Mouse (Mus musculus) kidney, adult 2 months (tissue): ENCODE measurements around the gene Arhgap44. TPM values are rescaled to one million over a fixed set of nuclear protein-coding genes. Genes with fewer than 3 reads are reported as not detected.

Experiments used
- DNase-seq: peaks from one replicate; pipeline ENCODE4 v3.0.0; 2021
- H3K27ac ChIP-seq: fragments of 200-500 bp; 2 replicates; pipeline ENCODE4 v1.5.1; 2012; ENCODE audit warnings: low read depth, low read length, control low read depth, inconsistent platforms; ENCODE audit not compliant: insufficient read depth
- H3K27me3 ChIP-seq: fragments of 200-500 bp; replicated peaks from 2 replicates; pipeline ENCODE4 v1.6.1; 2012; ENCODE audit warnings: mild to moderate bottlenecking, moderate library complexity, low read length, inconsistent platforms; ENCODE audit not compliant: control insufficient read depth, insufficient read depth
- H3K36me3 ChIP-seq: fragments of 200-500 bp; 2 replicates; pipeline ENCODE4 v1.6.1; 2012; ENCODE audit warnings: mild to moderate bottlenecking, moderate library complexity, low read length, inconsistent platforms; ENCODE audit not compliant: control insufficient read depth, insufficient read depth
- H3K4me1 ChIP-seq: fragments of 200-500 bp; 2 replicates; pipeline ENCODE4 v1.6.1; 2011; ENCODE audit warnings: low read length; ENCODE audit not compliant: control insufficient read depth, insufficient read depth
- H3K4me3 ChIP-seq: fragments of 200-500 bp; 2 replicates; pipeline ENCODE4 v1.5.1; 2011; ENCODE audit warnings: mild to moderate bottlenecking, low read depth, low read length, control low read depth; ENCODE audit not compliant: insufficient read depth
- CTCF ChIP-seq: fragments of 200-500 bp; conservative IDR thresholded peaks from 2 replicates; pipeline ENCODE4 v1.5.1; 2011; ENCODE audit warnings: low read depth, mild to moderate bottlenecking, control low read depth, low read length, moderate library complexity, mixed read lengths; ENCODE audit not compliant: insufficient read depth, insufficient read length
- POLR2A ChIP-seq: fragments of 200-500 bp; IDR thresholded peaks from one replicate; pipeline ENCODE4 v1.6.1; 2011; ENCODE audit warnings: low read depth, low read length, control low read depth
- WGBS: fragments of 180-500 bp; shearing (Covaris S2); methylation state at CpG from one replicate; pipeline ENCODE4 v1.1.7; 2018; 5-methylcytosine and 5-hydroxymethylcytosine counted together
- polyA plus RNA-seq: library from polyadenylated mRNA; depleted of rRNA; stranded (reverse); fragments of >200 nt; gene quantifications from 2 replicates; pipeline ENCODE4 v1.2.3, GENCODE M21; 2012

The Arhgap44 gene
- polyA plus RNA-seq, 1 experiment: 6.7 TPM

GRCm38 (mm10) chr11:65065201-65065600 lies 97.6 kb downstream of the Arhgap44 start:
- Histone ChIP-seq H3K4me3 (no peak overlapping the region), H3K36me3 (no peaks in the 10 kb centered on the region), H3K4me1 (no peaks in the 10 kb centered on the region), H3K27ac (no peak overlapping the region), H3K27me3 (no peaks in the 10 kb centered on the region)
- 88% methylated on average over 13 of the region's 13 CpGs for WGBS
- no peak for DNase-seq
- TF ChIP-seq CTCF (no peak), POLR2A (no peak)

GRCm38 (mm10) chr11:65061437-65061836 lies 101.3 kb downstream of the Arhgap44 start:
- WGBS: 64% methylated on average over 3 of the region's 3 CpGs
- H3K27me3 ChIP-seq: no peaks in the 10 kb centered on the region

GRCm38 (mm10) chr11:65059531-65059930 lies 103.2 kb downstream of the Arhgap44 start:
- H3K36me3 ChIP-seq: no peaks in the 10 kb centered on the region
- no peak overlapping the region for H3K4me3 ChIP-seq
- H3K4me1 ChIP-seq: no peaks in the 10 kb centered on the region
- no peaks in the 10 kb centered on the region for H3K27me3 ChIP-seq
- no peak overlapping the region for H3K27ac ChIP-seq
- TF ChIP-seq CTCF: no peak
- no peak for TF ChIP-seq POLR2A
- DNase-seq: no peak
- 88% methylated on average over 12 of the region's 12 CpGs for WGBS

More at GRCm38 (mm10) chr11:65061437-65061836, 101.3 kb downstream of the Arhgap44 start:
- no peak overlapping the region for H3K4me3 ChIP-seq
- no peaks in the 10 kb centered on the region for H3K4me1 ChIP-seq
- TF ChIP-seq POLR2A: no peak
- TF ChIP-seq CTCF: no peak
- DNase-seq: no peak
- no peak overlapping the region for H3K27ac ChIP-seq
- no peaks in the 10 kb centered on the region for H3K36me3 ChIP-seq

- no peaks in the 10 kb centered on the region for H3K36me3 ChIP-seq
- H3K4me1 ChIP-seq: no peaks in the 10 kb centered on the region
- 83% methylated on average over 7 of the region's 7 CpGs for WGBS
- no peak overlapping the region for H3K4me3 ChIP-seq
- no peak overlapping the region for H3K27ac ChIP-seq
- no peak for TF ChIP-seq POLR2A
- no peak for TF ChIP-seq CTCF
- no peak for DNase-seq
- H3K27me3 ChIP-seq: no peaks in the 10 kb centered on the region
Observed at GRCm38 (mm10) chr11:65058224-65058908, 104.4 kb downstream of the Arhgap44 start.

GRCm38 (mm10) chr11:65055596-65055995 lies 107.2 kb downstream of the Arhgap44 start:
- DNase-seq: no peak

GRCm38 (mm10) chr11:65054216-65054615 lies 108.5 kb downstream of the Arhgap44 start:
- 87% methylated on average over 5 of the region's 5 CpGs for WGBS
- Histone ChIP-seq H3K4me3 (no peak overlapping the region), H3K4me1 (no peaks in the 10 kb centered on the region), H3K27me3 (no peaks in the 10 kb centered on the region), H3K27ac (no peak overlapping the region), H3K36me3 (no peaks in the 10 kb centered on the region)
- TF ChIP-seq POLR2A (no peak), CTCF (no peak)
- DNase-seq: no peak

More at GRCm38 (mm10) chr11:65055596-65055995, 107.2 kb downstream of the Arhgap44 start:
- H3K27me3 ChIP-seq: no peaks in the 10 kb centered on the region
- TF ChIP-seq CTCF: no peak
- no peak for TF ChIP-seq POLR2A
- no peaks in the 10 kb centered on the region for H3K4me1 ChIP-seq
- WGBS: 82% methylated on average over 7 of the region's 7 CpGs
- H3K4me3 ChIP-seq: no peak overlapping the region
- H3K27ac ChIP-seq: no peak overlapping the region
- no peaks in the 10 kb centered on the region for H3K36me3 ChIP-seq

- no peaks in the 10 kb centered on the region for H3K27me3 ChIP-seq
- H3K4me3 ChIP-seq: no peak overlapping the region
- TF ChIP-seq POLR2A: no peak
- no peak for TF ChIP-seq CTCF
- DNase-seq: no peak
- no peaks in the 10 kb centered on the region for H3K36me3 ChIP-seq
- WGBS: 98% methylated on average over 5 of the region's 5 CpGs
- H3K27ac ChIP-seq: no peak overlapping the region
- no peaks in the 10 kb centered on the region for H3K4me1 ChIP-seq
Observed at GRCm38 (mm10) chr11:65050819-65051218, 111.9 kb downstream of the Arhgap44 start.
